Mouse (Mus musculus) spleen, postnatal 14 days (tissue): ENCODE results near the gene Olfr898.

Source experiments
- DNase-seq, 2 experiments: peaks; one replicate each; pipeline ENCODE4 v3.0.0; 2021 to 2022; ENCODE audit warnings: low spot score in 2 of 2

The Olfr898 gene

DNA sequence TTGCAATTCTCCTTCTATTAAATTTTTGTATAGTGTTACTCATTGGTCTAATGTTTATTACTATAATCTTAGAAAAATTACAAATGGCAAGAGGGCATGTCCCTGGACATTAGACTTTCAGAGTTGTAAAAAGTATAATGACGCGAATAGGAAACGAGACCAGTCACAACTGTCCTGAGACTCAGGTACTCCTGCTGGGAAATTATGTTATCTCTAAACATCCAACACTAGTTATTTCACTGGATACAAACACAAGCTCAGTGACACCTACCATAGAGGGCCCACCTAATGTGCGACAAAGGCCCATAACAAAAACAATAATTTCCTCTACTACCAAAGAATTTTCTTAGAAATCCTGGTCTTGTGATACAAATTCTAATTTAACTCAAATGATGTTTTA lies at the start of gene Olfr898:
Olfr898 (plus strand) TSS at position 301 of the 400 bp plus-strand sequence.
- no peak for DNase-seq

DNA sequence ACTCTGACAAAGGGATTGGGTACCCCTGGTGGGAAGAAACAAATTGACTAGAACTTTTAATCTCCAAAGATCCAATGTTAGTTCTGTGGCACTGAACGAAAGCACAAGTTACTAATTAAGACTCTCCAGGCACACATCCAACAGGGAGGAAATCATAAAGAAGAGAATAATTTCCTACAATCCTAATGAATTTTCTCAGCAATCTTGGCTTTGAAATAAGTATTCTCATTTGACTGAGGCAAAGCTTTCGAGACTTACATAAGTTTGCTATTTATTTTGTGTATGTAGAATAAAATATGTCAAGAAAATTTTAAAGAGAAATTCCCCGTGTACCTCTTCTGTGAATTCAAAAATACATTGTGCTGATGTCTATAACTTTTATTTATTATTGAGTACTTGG lies 19.5 kb upstream of the Olfr898 start, which contains the start of gene Olfr25:
Olfr25 (plus strand) TSS at position 301 of the 400 bp plus-strand sequence.
- DNase-seq = no peak

DNA sequence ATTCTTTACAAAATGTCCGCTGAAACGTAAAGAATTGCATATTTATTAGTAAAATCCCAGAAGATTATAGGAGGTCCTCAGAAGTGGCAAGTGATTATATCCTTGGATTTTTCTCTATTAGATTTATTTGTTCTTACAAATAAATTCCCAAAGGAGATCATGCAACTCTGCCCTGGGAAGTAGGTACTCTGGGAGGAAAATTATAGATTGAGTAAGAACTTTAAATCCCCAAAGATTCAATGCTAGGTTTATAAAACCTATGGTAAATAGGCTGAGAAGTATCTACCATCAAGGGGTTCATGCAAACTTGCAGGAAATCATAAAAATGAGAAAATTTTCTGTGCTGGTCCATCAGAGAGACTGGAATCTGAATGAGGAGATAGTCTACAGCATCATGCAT lies 18.4 kb downstream of the Olfr898 start, which contains the start of gene Olfr250:
Olfr250 (plus strand) TSS at position 301 of the 400 bp plus-strand sequence.
- DNase-seq = no peak

GRCm38 (mm10) chr9:38376786-38377185 lies 28.6 kb downstream of the Olfr898 start, which contains the start of gene Olfr251:
Gene Olfr251 (plus strand): TSS chr9:38377086.
- DNase-seq = no peak

DNA sequence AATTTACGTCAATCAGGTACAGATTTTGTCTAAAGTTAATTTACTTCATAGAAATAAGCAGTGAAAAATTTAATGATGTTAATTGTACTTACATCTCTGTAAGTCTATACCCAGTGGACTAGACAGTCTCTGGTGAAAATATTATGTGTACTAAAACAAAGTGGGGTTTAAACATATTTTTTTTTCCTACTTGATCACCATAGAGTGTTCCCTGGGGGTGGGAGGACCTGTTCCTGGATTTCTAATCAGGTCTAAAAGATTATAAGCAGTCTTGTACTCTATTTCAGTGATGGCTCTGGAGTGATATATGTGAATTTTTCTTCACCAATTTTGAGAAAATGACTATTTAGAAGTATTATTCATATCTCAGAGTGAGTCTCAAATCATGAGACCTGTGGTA lies 53.2 kb downstream of the Olfr898 start, which contains the start of gene Olfr147:
Olfr147 (plus strand) TSS at position 301 of the 400 bp plus-strand sequence.
- DNase-seq = no peak
